Mouse (Mus musculus) erythroblast, adult 5-6 weeks (primary cell): Measurements from ENCODE around the gene Lyz2. TPM values are rescaled to one million over a fixed set of nuclear protein-coding genes. Genes with fewer than 3 reads are reported as not detected.
"Not testable (repeated sequence)": the region's sequence is repeated elsewhere in the genome, so short reads cannot be mapped to it uniquely, and the experiment has no call there.

ENCODE experiments used
- ATAC-seq: replicated peaks from 2 replicates; pipeline ENCODE4 v1.8.0; 2016; ENCODE audit warnings: moderate number of reproducible peaks, mild to moderate bottlenecking, moderate TSS enrichment, inconsistent platforms; ENCODE audit not compliant: poor library complexity, low FRiP score, severe bottlenecking
- total RNA-seq, 2 experiments: library from RNA; stranded (forward) in 1 of 2; stranded (reverse) in 1 of 2; fragments of 150-400 nt in 1 of 2; fragments of 200-764, 138-1000 nt in 1 of 2; gene quantifications; 2 replicates each; pipeline versions ENCODE4 v1.2.3 to v1.2.4; 2015 to 2017; ENCODE audit warnings: low replicate concordance in 2 of 2

Lyz2 gene
- total RNA-seq (2015; ENCODE audit: low replicate concordance): 2,691 and 2,758 TPM in 2 replicates
- 1,711 and 2,049 TPM in 2 replicates for total RNA-seq (2017; ENCODE audit: low replicate concordance)

- ATAC-seq: no peak
Measured at GRCm38 (mm10) chr10:117282049-117282448, at the start of gene Lyz2. Lyz2 (minus strand) TSS chr10:117282321.

GRCm38 (mm10) chr10:117330521-117330920, 48.4 kb upstream of the Lyz2 start:
- no peak for ATAC-seq

- ATAC-seq: no peak
Measured at GRCm38 (mm10) chr10:117323782-117324181, 41.7 kb upstream of the Lyz2 start.

DNA sequence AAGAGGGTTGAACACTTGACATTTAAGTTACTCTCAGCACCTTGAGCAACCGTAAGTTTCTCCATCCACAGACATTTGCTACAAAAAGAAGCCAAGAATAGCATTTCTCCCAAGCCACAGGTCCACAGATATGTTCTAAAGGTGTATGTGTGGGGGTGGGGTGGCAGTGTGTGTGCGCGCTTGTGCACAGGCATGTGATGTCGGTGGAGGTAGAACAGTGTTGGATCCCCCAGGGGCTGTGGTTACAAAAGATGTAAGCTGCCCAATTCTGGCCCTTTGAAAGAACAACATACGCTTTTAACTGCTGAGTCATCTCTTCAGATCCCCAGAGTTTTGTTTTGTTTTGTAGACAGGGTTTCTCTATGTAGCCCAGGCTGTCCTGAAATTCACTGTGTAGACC, 40.5 kb upstream of the Lyz2 start:
- ATAC-seq: no peak

GRCm38 (mm10) chr10:117320571-117320981, 38.5 kb upstream of the Lyz2 start:
- no peak for ATAC-seq

GRCm38 (mm10) chr10:117316391-117316790, 34.3 kb upstream of the Lyz2 start:
- ATAC-seq: no peak

GRCm38 (mm10) chr10:117313133-117313532, 31.0 kb upstream of the Lyz2 start:
- ATAC-seq: no peak

DNA sequence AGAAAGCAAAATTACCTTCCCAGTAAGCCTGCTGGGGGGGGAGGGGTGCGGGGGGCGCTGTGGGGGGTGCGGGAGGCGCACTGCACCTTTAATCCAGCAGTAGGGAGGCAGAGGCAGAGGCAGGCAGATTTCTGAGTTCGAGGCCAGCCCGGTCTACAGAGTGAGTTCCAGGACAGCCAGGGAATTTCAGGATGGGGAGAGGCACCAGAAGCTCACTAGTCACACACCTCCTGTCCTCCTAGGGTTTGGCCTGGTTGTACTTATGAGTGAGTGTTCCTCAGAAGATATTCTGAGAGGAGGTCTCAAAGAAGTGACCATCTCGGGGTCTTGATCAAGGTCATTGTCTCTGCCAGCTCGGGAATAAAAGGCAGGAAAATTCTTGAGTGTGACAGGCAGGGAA, 30.0 kb upstream of the Lyz2 start:
- no peak for ATAC-seq

DNA sequence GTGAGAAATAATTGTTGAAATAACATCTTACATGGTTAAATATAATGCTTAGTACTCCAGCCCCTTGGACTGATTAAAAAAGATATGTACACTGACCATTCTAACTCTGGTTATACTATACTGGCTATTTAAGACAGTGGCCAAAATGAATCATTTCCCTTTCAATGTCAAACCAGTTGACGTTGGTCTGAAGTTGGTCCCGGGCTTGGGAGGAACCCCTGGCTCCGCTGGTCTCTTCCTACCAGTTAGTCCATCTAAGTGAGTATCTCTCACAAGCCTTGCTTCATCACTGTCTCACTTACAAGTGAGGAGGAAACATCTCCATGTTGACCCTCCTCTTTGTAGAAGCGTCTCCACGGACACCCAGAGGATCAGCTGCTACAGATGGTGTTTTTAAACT, 22.2 kb upstream of the Lyz2 start:
- ATAC-seq: no peak

DNA sequence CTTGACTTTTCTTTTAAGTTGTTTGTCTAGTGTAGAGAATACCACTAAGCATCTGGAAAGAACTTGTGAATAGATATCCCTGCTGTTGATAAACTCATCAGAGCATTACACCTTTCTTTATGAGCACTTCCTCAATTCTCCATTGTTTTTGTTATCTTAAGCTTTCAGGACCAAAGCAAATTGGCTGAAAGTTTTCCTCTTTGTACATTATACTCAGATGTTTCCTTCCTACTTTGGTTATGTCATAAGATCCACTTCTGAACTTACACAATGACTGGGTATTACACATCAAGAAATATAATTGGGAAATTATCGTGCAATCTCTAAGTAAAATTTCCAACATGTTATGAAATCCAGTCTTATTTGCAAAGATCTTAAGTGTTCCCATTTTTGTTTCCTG, 19.6 kb upstream of the Lyz2 start:
- ATAC-seq: no peak

DNA sequence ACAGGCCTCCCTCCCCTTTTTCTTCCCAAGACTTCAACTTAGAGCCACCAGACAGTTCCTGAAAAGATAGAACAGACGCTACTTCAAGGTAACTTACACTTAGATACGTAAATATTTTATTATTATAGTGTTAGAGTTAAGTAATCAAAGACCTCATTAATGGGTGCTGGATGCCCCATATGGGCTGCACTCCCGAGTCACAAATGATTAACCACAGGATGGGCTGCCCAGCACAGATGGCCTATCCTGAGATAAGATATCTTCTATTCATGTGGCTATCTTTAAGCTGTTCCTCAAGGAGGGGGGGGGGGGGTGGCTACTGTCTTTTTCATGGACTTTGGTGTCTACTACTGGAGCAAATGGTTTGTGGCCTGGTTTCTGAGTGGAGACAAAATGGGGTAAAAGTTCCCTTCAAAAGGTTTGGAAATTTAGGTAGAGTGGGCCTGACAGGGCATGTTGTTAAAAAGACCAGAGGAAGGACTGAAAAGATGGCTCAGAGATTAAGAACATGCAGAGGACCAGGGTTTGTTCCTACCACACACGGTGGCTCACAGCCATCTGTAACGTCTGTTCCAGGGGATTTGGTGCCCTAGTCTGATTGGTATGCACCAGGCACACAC, 17.9 kb upstream of the Lyz2 start:
- ATAC-seq: no peak

DNA sequence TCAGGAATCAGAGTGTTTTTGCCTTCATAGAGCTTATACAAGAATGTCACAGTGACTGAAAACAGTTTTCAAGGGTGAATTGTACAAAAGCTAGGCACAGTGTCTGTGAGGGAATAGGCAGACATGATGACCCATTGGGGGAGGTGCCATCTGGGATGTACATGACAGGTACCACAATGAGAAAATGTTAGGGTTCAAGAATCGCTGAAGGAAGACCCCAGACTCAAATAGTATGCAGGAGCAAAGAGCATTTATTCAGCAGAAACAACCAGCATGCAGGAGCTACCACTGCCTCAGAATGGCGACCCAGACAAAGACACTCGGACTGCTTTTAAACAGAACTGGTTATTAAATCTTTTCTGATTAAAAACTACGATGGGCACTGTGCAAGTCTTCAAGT, 17.0 kb upstream of the Lyz2 start:
- no peak for ATAC-seq

DNA sequence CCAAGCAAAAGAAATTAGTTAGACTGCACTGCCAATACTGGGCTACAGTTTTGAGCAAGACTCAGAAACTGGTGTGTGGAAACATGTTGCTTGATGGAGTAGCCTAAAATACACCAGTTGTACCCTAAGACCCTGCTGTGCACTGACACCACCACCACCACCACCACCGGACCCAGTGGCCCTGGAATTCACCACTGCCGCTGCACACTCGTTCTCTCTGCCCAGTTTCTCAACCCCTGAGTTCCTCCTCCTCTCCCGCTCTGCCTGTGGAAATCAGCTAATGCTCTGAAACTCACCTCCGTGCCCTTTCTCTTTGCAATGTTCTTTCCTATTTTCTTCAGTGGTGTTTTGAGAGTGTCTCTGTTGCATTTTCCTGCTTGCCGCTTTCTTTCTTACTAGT, 16.2 kb upstream of the Lyz2 start:
- no peak for ATAC-seq

DNA sequence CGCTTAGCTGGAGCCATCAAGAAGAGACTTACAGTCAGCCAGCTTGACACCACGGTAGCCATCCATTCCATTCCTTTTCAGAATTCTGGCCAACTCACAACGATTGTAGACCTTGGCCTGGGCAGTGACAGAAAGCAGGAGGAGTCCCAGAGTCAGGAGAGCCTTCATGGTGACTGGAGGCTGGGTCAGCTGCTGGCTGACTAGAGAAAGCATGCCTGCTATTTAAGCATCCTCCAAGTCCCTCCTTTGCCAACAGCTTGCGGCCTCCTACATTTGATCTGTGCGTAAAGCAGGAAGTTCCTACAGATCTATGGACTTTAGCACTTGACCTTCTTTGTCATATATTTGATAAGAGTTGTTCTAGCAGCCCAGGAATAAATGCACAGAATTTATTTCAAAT, 10.6 kb upstream of the Lyz2 start, which contains the start of gene Lyz1:
TSS of gene Lyz1 (minus strand) at position 198 of the 400 bp plus-strand sequence.
- ATAC-seq: no peak

DNA sequence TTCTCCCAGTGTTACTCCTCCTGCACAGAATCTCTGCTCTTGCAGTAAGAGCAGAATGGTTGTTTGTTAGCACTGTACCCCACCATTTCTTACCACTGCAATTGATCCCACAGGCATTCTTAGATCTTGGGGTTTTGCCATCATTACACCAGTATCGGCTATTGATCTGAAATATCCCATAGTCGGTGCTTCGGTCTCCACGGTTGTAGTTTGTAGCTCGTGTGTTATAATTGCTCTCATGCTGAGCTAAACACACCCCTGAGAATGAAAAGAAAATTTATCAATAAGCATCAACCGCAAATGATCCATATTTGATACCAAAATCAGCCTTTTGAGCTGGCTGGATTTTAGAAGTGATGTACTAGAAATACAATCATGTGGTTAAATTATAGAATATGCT, 8.8 kb upstream of the Lyz2 start:
- not testable (repeated sequence) for ATAC-seq

DNA sequence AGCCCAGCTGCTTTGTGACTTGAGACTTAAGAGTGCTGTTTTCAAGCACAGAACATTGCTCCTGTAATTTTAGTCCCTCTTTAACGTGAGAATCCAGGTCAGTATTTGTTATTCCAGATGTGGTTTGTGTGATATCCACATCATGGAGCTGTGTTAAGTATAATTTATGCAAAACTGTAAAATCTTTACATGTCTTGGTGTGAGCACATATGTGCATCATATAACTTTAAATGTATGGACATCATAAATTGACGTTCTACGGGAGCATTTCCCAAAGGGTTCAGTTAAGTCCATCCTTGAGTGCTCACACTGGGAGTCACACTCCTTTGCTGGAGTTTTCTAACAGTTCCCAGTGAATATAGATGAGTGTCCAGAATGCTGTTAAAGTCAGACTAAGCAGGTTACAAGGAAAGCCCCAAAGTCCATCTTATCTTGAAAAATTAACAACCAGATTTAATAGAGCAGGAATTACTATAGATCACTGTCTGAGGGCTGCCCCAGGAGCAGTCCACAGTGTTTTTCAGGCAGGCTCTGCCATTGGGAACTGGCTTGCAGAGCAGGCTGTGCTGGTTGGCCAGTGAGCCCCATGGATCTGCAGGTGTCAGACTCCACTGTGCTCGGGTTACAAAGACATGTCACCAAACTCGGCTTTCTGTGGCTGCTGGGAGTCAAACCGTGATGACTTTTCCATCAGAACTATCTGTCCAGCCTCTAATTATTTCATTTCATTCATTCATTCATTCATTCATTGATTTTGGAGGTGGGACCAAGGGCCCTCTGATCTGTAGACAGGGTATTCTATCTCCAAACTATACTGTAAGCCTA, 8.1 kb upstream of the Lyz2 start:
- no peak for ATAC-seq

GRCm38 (mm10) chr10:117289034-117289505, 6.9 kb upstream of the Lyz2 start:
- ATAC-seq: not testable (repeated sequence)

DNA sequence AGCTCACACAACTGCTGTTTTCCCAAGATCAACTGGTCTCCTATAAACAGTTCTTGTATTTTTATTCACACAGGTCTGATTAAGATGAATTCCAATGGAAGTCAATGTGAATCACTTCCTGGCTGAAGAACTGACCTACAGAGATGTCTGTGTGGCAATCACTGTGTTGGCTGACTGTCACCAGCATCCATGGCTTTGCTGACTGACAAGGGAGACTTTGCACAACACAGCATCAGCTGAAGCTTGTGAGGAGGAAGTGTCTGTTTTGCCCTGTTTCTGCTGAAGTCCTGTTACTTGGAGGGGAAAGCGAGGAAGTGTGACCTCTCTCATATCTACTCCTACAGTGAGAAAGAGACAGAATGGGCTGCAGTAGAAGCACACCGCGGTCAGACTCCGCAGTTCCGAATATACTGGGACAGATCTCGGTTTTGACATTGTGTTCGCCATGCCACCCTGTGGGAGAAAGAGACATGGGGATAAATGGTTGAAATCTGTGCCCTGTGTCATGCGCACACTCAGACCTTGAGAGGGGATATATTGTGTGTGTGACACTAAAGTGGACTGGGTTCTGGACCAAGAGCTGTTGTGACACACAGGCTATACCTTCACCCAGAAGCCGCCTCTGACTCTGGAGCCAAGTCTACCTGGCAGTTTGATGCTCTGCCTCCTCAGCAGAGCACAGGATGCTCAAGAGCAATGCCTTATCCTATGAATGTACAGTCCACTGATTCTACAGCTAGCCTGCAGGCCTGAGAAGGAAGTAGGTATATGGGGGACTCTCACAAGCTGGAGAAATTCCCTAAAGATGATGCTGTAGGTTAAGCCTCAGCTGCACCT, 6.3 kb upstream of the Lyz2 start:
- no peak; the same call in 1 of the 2 replicates for ATAC-seq

DNA sequence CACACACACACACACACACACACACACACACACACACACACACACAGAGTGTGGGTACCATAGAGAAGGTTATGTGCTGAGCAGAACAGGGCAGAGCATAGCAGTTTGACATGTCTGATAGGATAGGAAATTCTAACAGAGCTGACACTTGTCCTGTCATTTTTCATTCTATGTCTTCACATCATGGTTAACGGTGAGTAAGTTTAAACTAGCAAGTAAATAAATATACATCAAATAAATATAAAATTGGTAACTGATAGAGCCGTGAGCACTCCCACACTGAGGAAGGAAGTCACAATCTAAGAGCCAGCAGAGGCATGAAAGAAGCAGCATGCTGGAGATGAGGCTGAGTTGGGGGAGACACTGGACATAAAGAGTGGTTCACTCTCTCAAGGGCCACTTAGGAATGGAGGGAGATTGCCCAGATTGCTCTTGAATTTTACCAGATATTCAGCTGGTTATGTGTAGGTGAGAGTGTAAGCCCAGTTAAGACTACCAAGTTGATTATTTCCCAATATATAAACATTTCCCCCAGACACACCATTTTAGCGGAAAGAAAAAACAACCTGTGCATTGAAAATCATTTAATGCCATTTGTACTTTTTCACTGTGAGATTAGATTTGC, 5.2 kb upstream of the Lyz2 start:
- no peak for ATAC-seq
